Mouse (Mus musculus): ENCODE results near the gene Olfr1418.

DNA sequence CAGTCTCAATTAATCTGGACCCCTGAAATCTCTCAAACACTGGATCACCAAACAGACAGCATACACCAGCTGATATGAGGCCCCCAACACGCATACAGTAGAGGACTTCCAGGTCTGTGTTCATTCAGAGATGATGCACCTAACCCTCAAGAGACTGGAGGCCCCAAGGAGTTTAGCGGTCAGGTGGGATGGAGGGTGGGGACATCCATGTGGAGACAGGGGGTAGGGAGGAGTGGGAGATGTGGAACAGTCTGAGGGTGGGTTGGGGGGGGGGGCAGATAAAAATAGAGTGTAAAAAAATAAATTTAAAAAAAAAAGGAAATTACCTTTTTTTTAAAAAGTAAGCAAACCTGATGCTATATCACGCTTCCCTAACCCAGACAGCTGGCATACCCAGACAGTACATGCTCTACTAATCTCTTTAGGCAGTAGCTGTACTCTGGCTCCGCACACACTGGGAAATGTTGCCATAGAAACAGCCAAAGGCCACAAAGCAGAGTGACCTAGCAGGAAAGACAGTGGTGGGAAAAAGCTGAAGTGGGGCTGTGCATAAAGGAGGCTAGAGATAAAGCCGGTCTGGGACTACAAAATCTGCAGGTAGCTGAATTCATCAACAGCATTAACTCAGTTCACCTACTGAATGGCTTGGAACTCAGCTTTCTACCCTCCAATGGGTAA lies 49.0 kb downstream of the Olfr1418 start:
- no peak for TF ChIP-seq TCF12 (IDR thresholded peaks at IDR 0.05; ENCODE audit: insufficient read depth, poor library complexity, severe bottlenecking)
- TF ChIP-seq POLR2AphosphoS2 (IDR thresholded peaks at IDR 0.05; ENCODE audit: insufficient read length, low read depth) = no peak
- no peak for TF ChIP-seq SRF (IDR thresholded peaks at IDR 0.05; ENCODE audit: control insufficient read depth, insufficient read length, low read depth)
- no peak for TF ChIP-seq POLR2A (IDR thresholded peaks at IDR 0.05; ENCODE audit: insufficient read length, low read depth)
- TF ChIP-seq E2F4 (IDR thresholded peaks at IDR 0.05; ENCODE audit: insufficient read depth) = no peak
- TF ChIP-seq USF1 (IDR thresholded peaks at IDR 0.05; ENCODE audit: low read depth) = no peak
- no peak for TF ChIP-seq MAX (IDR thresholded peaks at IDR 0.05; ENCODE audit: low read depth)
- no peak for TF ChIP-seq CEBPB (IDR thresholded peaks at IDR 0.05; ENCODE audit: insufficient read depth, poor library complexity, severe bottlenecking)
- no peak for TF ChIP-seq MYOG (IDR thresholded peaks at IDR 0.05; ENCODE audit: control insufficient read depth in 1 of 3, insufficient read depth in 1 of 3, insufficient read length in 2 of 3, low read depth in 2 of 3)
